Mouse (Mus musculus) hindbrain, embryonic 12.5 days (tissue): ENCODE results near the gene Nbl1. TPM values are rescaled to one million over a fixed set of nuclear protein-coding genes. Genes with fewer than 3 reads are reported as not detected.
A peak's percentile ranks its signal among the peaks of the same experiment; 100 is the strongest.

Experiments
- ATAC-seq: fragments of 200-750 bp; cut with Nextera tagmentation; 2 replicates; pipeline ENCODE4 v1.8.0; 2017; ENCODE audit warnings: moderate TSS enrichment; ENCODE audit not compliant: low FRiP score
- H3K27ac ChIP-seq: fragments of 300-500 bp; sonication (generic); 2 replicates; pipeline ENCODE4 v1.5.1; 2016; ENCODE audit warnings: mild to moderate bottlenecking
- H3K27me3 ChIP-seq: fragments of 300-500 bp; sonication (generic); 2 replicates; pipeline ENCODE4 v1.6.1; 2016; ENCODE audit warnings: mild to moderate bottlenecking
- H3K36me3 ChIP-seq: fragments of 300-500 bp; sonication (generic); 2 replicates; pipeline ENCODE4 v1.6.1; 2016; ENCODE audit warnings: mild to moderate bottlenecking
- H3K4me1 ChIP-seq: fragments of 300-500 bp; sonication (generic); 2 replicates; pipeline ENCODE4 v1.6.1; 2016
- H3K4me2 ChIP-seq: fragments of 300-500 bp; sonication (generic); replicated peaks from 2 replicates; pipeline ENCODE4 v1.6.1; 2016; ENCODE audit warnings: mild to moderate bottlenecking
- H3K4me3 ChIP-seq: fragments of 300-500 bp; sonication (generic); 2 replicates; pipeline ENCODE4 v1.5.1; 2016; ENCODE audit warnings: mild to moderate bottlenecking
- H3K9ac ChIP-seq: fragments of 300-500 bp; sonication (generic); 2 replicates; pipeline ENCODE4 v1.6.1; 2016; ENCODE audit warnings: mild to moderate bottlenecking, moderate library complexity
- H3K9me3 ChIP-seq: fragments of 300-500 bp; sonication (generic); replicated peaks from 2 replicates; pipeline ENCODE4 v1.6.1; 2016; ENCODE audit warnings: mild to moderate bottlenecking
- WGBS: fragments of 180-500 bp; shearing (Covaris S2); methylation state at CpG from one replicate; pipeline ENCODE4 v1.1.7; 2016; 5-methylcytosine and 5-hydroxymethylcytosine counted together
- polyA plus RNA-seq: library from polyadenylated mRNA; unstranded; fragments of >200 nt; fragmentation: Nextera tagmentation; extraction: Ambion mirVana; gene quantifications from 2 replicates; pipeline ENCODE4 v1.2.1, GENCODE M21; 2016

The Nbl1 gene
- 54.8 and 56.1 TPM in 2 replicates for polyA plus RNA-seq

- peak within 1 kb of the TSS; percentile 82 for H3K9ac ChIP-seq
- no peaks in the 10 kb centered on the region for H3K36me3 ChIP-seq
- H3K27me3 ChIP-seq, result peaks cover 75% of the 10 kb centered on the region
- H3K4me1 ChIP-seq, result peaks cover 30% of the 10 kb centered on the region
- peaks cover 6% of the 10 kb centered on the region; the same call in 1 of the 2 replicates for H3K9me3 ChIP-seq
- peak within 1 kb of the TSS; percentile 60 for H3K4me3 ChIP-seq
- peak within 1 kb of the TSS; percentile 93 for H3K4me2 ChIP-seq
- H3K27ac ChIP-seq, result peak within 1 kb of the TSS; percentile 77
- under 1% methylated on average over 88 of the region's 105 CpGs for WGBS
- no peak for ATAC-seq
Observed at GRCm38 (mm10) chr4:139092356-139093195, at the start of gene Nbl1. Nbl1 (minus strand) TSS chr4:139092993.

- no peaks in the 10 kb centered on the region; the same call in 1 of the 2 replicates for H3K9me3 ChIP-seq
- no peaks in the 10 kb centered on the region for H3K27me3 ChIP-seq
- H3K4me1 ChIP-seq, result peaks cover 6% of the 10 kb centered on the region
- H3K4me3 ChIP-seq, result no peak overlapping the region
- 73% methylated on average over 6 of the region's 6 CpGs for WGBS
- no peak overlapping the region for H3K9ac ChIP-seq
- H3K36me3 ChIP-seq, result no peaks in the 10 kb centered on the region
- ATAC-seq, result no peak
- H3K27ac ChIP-seq, result no peak overlapping the region
- H3K4me2 ChIP-seq, result no peak overlapping the region
Observed at GRCm38 (mm10) chr4:139141785-139142184, 49.0 kb upstream of the Nbl1 start.

- Histone ChIP-seq H3K36me3 (no peaks in the 10 kb centered on the region), H3K4me1 (peaks cover 6% of the 10 kb centered on the region), H3K4me3 (no peak overlapping the region), H3K9me3 (no peaks in the 10 kb centered on the region; the same call in 1 of the 2 replicates), H3K27ac (no peak overlapping the region), H3K27me3 (no peaks in the 10 kb centered on the region), H3K4me2 (no peak overlapping the region), H3K9ac (no peak overlapping the region)
- 79% methylated on average over 2 of the region's 2 CpGs for WGBS
- no peak for ATAC-seq
Observed at GRCm38 (mm10) chr4:139140267-139140666, 47.5 kb upstream of the Nbl1 start.

- WGBS, result 90% methylated on average over 2 of the region's 2 CpGs
Observed at GRCm38 (mm10) chr4:139136011-139136410, 43.2 kb upstream of the Nbl1 start.

GRCm38 (mm10) chr4:139133109-139133508, 40.3 kb upstream of the Nbl1 start:
- no peak overlapping the region for H3K9ac ChIP-seq
- 82% methylated on average over 5 of the region's 5 CpGs for WGBS
- no peaks in the 10 kb centered on the region for H3K27me3 ChIP-seq
- peaks cover 17% of the 10 kb centered on the region for H3K4me1 ChIP-seq
- no peak overlapping the region for H3K27ac ChIP-seq
- no peaks in the 10 kb centered on the region for H3K36me3 ChIP-seq
- no peak overlapping the region for H3K4me3 ChIP-seq
- H3K9me3 ChIP-seq, result no peaks in the 10 kb centered on the region
- no peak overlapping the region for H3K4me2 ChIP-seq
- ATAC-seq, result no peak

More at GRCm38 (mm10) chr4:139136011-139136410, 43.2 kb upstream of the Nbl1 start:
- H3K36me3 ChIP-seq, result no peaks in the 10 kb centered on the region
- H3K27me3 ChIP-seq, result no peaks in the 10 kb centered on the region
- ATAC-seq, result no peak
- H3K9me3 ChIP-seq, result no peaks in the 10 kb centered on the region
- H3K4me3 ChIP-seq, result no peak overlapping the region
- H3K4me2 ChIP-seq, result no peak overlapping the region
- no peak overlapping the region for H3K9ac ChIP-seq
- no peaks in the 10 kb centered on the region for H3K4me1 ChIP-seq
- H3K27ac ChIP-seq, result no peak overlapping the region

GRCm38 (mm10) chr4:139131858-139132672, 39.3 kb upstream of the Nbl1 start:
- 88% methylated on average over 14 of the region's 14 CpGs for WGBS
- no peaks in the 10 kb centered on the region for H3K9me3 ChIP-seq
- H3K9ac ChIP-seq, result no peak overlapping the region
- no peaks in the 10 kb centered on the region for H3K36me3 ChIP-seq
- H3K4me2 ChIP-seq, result peak overlapping the region; percentile 95
- H3K4me3 ChIP-seq, result no peak overlapping the region; the same call in 1 of the 2 replicates
- H3K27ac ChIP-seq, result no peak overlapping the region
- H3K27me3 ChIP-seq, result no peaks in the 10 kb centered on the region
- ATAC-seq, result no peak
- peaks cover 17% of the 10 kb centered on the region for H3K4me1 ChIP-seq

- peaks cover 6% of the 10 kb centered on the region; the same call in 1 of the 2 replicates for H3K36me3 ChIP-seq
- no peaks in the 10 kb centered on the region for H3K27me3 ChIP-seq
- H3K9ac ChIP-seq, result peak within 1 kb of the TSS; percentile 94
- peaks cover 17% of the 10 kb centered on the region for H3K4me1 ChIP-seq
- H3K4me3 ChIP-seq, result peak within 1 kb of the TSS; percentile 97
- H3K27ac ChIP-seq, result peak within 1 kb of the TSS; percentile 91
- no peaks in the 10 kb centered on the region for H3K9me3 ChIP-seq
- under 1% methylated on average over 63 of the region's 63 CpGs for WGBS
- peak within 1 kb of the TSS; percentile 95 for H3K4me2 ChIP-seq
- peak; percentile 97 for ATAC-seq
Observed at GRCm38 (mm10) chr4:139130701-139131549, 38.1 kb upstream of the Nbl1 start, which contains the start of gene Minos1. Minos1 (minus strand) TSS chr4:139131113.

GRCm38 (mm10) chr4:139129806-139130700, 37.3 kb upstream of the Nbl1 start:
- Histone ChIP-seq H3K27ac (peak overlapping the region; percentile 91), H3K27me3 (no peaks in the 10 kb centered on the region), H3K9me3 (no peaks in the 10 kb centered on the region), H3K4me1 (peaks cover 17% of the 10 kb centered on the region), H3K36me3 (peaks cover 6% of the 10 kb centered on the region; the same call in 1 of the 2 replicates), H3K9ac (peak overlapping the region; percentile 94), H3K4me2 (peak overlapping the region; percentile 95), H3K4me3 (peak overlapping the region; percentile 97)
- ATAC-seq, result peak; percentile 20
- 2% methylated on average over 57 of the region's 57 CpGs for WGBS

- Histone ChIP-seq H3K27me3 (no peaks in the 10 kb centered on the region), H3K4me1 (peaks cover 17% of the 10 kb centered on the region), H3K9me3 (no peaks in the 10 kb centered on the region), H3K4me2 (no peak overlapping the region), H3K36me3 (peaks cover 6% of the 10 kb centered on the region; the same call in 1 of the 2 replicates), H3K4me3 (no peak overlapping the region), H3K27ac (no peak overlapping the region), H3K9ac (no peak overlapping the region)
- ATAC-seq, result no peak
- 96% methylated on average over 3 of the region's 3 CpGs for WGBS
Observed at GRCm38 (mm10) chr4:139126475-139126874, 33.7 kb upstream of the Nbl1 start.

GRCm38 (mm10) chr4:139124940-139125339, 32.1 kb upstream of the Nbl1 start:
- no peaks in the 10 kb centered on the region for H3K9me3 ChIP-seq
- WGBS, result 96% methylated on average over 6 of the region's 6 CpGs
- no peak for ATAC-seq
- no peaks in the 10 kb centered on the region for H3K27me3 ChIP-seq
- H3K4me1 ChIP-seq, result peaks cover 17% of the 10 kb centered on the region
- H3K27ac ChIP-seq, result no peak overlapping the region
- H3K4me2 ChIP-seq, result no peak overlapping the region
- no peak overlapping the region for H3K9ac ChIP-seq
- no peak overlapping the region for H3K4me3 ChIP-seq
- peaks cover 6% of the 10 kb centered on the region; the same call in 1 of the 2 replicates for H3K36me3 ChIP-seq

- H3K4me2 ChIP-seq, result no peak overlapping the region
- no peak overlapping the region for H3K27ac ChIP-seq
- H3K9ac ChIP-seq, result no peak overlapping the region
- no peak for ATAC-seq
- H3K4me1 ChIP-seq, result no peaks in the 10 kb centered on the region
- no peak overlapping the region for H3K4me3 ChIP-seq
- H3K27me3 ChIP-seq, result no peaks in the 10 kb centered on the region
- WGBS, result 94% methylated on average over 4 of the region's 4 CpGs
- no peaks in the 10 kb centered on the region for H3K9me3 ChIP-seq
- H3K36me3 ChIP-seq, result peaks cover 6% of the 10 kb centered on the region; the same call in 1 of the 2 replicates
Observed at GRCm38 (mm10) chr4:139122557-139122956, 29.8 kb upstream of the Nbl1 start.
